Mouse (Mus musculus) liver, embryonic 14.5 days (tissue): ENCODE measurements around the gene Magi1.

ENCODE experiments used
- CTCF ChIP-seq: IDR thresholded peaks from 2 replicates; pipeline ENCODE4 v1.5.1; 2016; ENCODE audit warnings: antibody characterized with exemption, low read depth, control low read depth
- EP300 ChIP-seq: IDR thresholded peaks from 2 replicates; pipeline ENCODE4 v1.6.1; 2016; ENCODE audit warnings: antibody characterized with exemption, low read depth

DNA sequence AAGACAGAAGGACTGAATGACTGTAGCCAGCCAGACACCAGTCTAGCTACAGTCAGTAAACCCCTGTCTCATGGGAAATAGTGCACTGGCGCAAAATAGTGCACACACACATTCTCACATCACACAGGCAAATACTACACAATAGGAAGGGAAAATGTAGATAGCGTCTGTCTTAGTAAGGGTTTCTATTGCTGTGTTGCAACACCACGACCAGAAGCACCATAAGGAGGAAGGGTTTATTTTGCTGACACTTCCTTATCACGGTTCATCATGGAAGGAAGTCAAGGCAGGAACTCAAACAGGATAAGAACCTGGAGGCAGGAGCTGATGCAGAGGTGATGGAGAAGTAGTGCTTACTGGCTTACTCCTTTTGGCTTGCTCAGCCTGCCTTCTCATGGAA is 14.5 kb downstream of the Magi1 start:
- TF ChIP-seq CTCF (no peak), EP300 (no peak)
